Mouse (Mus musculus) stomach, embryonic 15.5 days (tissue): Measurements from ENCODE around the gene Trdmt1. TPM values are rescaled to one million over a fixed set of nuclear protein-coding genes. Genes with fewer than 3 reads are reported as not detected.

Source experiments
- ATAC-seq: fragments of 200-750 bp; cut with Nextera tagmentation; 2 replicates; pipeline ENCODE4 v1.8.0; 2017; ENCODE audit warnings: low read depth, moderate number of reproducible peaks, moderate TSS enrichment; ENCODE audit not compliant: insufficient read depth, low FRiP score
- H3K27ac ChIP-seq: fragments of 300-500 bp; sonication (generic); 2 replicates; pipeline ENCODE4 v1.5.1; 2015; ENCODE audit warnings: mild to moderate bottlenecking, inconsistent platforms
- H3K27me3 ChIP-seq: fragments of 300-500 bp; sonication (generic); replicated peaks from 2 replicates; pipeline ENCODE4 v1.6.1; 2015; ENCODE audit warnings: inconsistent platforms
- H3K36me3 ChIP-seq: fragments of 300-500 bp; sonication (generic); 2 replicates; pipeline ENCODE4 v1.6.1; 2015; ENCODE audit warnings: inconsistent platforms
- H3K4me1 ChIP-seq: fragments of 300-500 bp; sonication (generic); 2 replicates; pipeline ENCODE4 v1.6.1; 2015; ENCODE audit warnings: inconsistent platforms
- H3K4me2 ChIP-seq: fragments of 300-500 bp; sonication (generic); 2 replicates; pipeline ENCODE4 v1.6.1; 2015; ENCODE audit warnings: mild to moderate bottlenecking, inconsistent platforms
- H3K4me3 ChIP-seq: fragments of 300-500 bp; sonication (generic); replicated peaks from 2 replicates; pipeline ENCODE4 v1.5.1; 2015; ENCODE audit warnings: inconsistent platforms
- H3K9ac ChIP-seq: fragments of 300-500 bp; sonication (generic); 2 replicates; pipeline ENCODE4 v1.6.1; 2015; ENCODE audit warnings: inconsistent platforms
- H3K9me3 ChIP-seq: fragments of 300-500 bp; sonication (generic); 2 replicates; pipeline ENCODE4 v1.6.1; 2016; ENCODE audit warnings: inconsistent platforms
- WGBS: fragments of 180-500 bp; shearing (Covaris S2); methylation state at CpG from one replicate; pipeline ENCODE4 v1.1.7; 2015; 5-methylcytosine and 5-hydroxymethylcytosine counted together
- polyA plus RNA-seq: library from polyadenylated mRNA; unstranded; fragments of >200 nt; fragmentation: Nextera tagmentation; extraction: Ambion mirVana; gene quantifications from 2 replicates; pipeline ENCODE4 v1.2.1, GENCODE M21; 2015

The Trdmt1 gene
- polyA plus RNA-seq, 1 experiment from 2014 or later, result 7.6 TPM

- peak; percentile 43; the same call in 1 of the 2 replicates for ATAC-seq
- no peaks in the 10 kb centered on the region for H3K4me1 ChIP-seq
- no peaks in the 10 kb centered on the region for H3K9me3 ChIP-seq
- no peak overlapping the region for H3K9ac ChIP-seq
- WGBS, result 65% methylated on average over 8 of the region's 8 CpGs
- H3K27ac ChIP-seq, result no peak overlapping the region
- H3K4me3 ChIP-seq, result no peak overlapping the region
- no peaks in the 10 kb centered on the region for H3K27me3 ChIP-seq
- no peak overlapping the region for H3K4me2 ChIP-seq
- H3K36me3 ChIP-seq, result no peaks in the 10 kb centered on the region
Observed at GRCm38 (mm10) chr2:13486470-13486869, 58.0 kb downstream of the Trdmt1 start.

- no peak overlapping the region for H3K4me3 ChIP-seq
- no peak for ATAC-seq
- no peak overlapping the region for H3K9ac ChIP-seq
- 76% methylated on average over 3 of the region's 3 CpGs for WGBS
- no peak overlapping the region for H3K27ac ChIP-seq
- no peaks in the 10 kb centered on the region for H3K4me1 ChIP-seq
- no peaks in the 10 kb centered on the region for H3K27me3 ChIP-seq
- H3K36me3 ChIP-seq, result no peaks in the 10 kb centered on the region
- no peaks in the 10 kb centered on the region for H3K9me3 ChIP-seq
- H3K4me2 ChIP-seq, result no peak overlapping the region
Observed at GRCm38 (mm10) chr2:13484566-13484965, 59.9 kb downstream of the Trdmt1 start.

GRCm38 (mm10) chr2:13480744-13481143 is 63.7 kb downstream of the Trdmt1 start:
- 74% methylated on average over 2 of the region's 2 CpGs for WGBS
- no peaks in the 10 kb centered on the region for H3K9me3 ChIP-seq
- no peaks in the 10 kb centered on the region for H3K36me3 ChIP-seq
- no peak overlapping the region for H3K9ac ChIP-seq
- no peak overlapping the region for H3K4me3 ChIP-seq
- no peak overlapping the region for H3K4me2 ChIP-seq
- H3K27me3 ChIP-seq, result no peaks in the 10 kb centered on the region
- no peak overlapping the region for H3K27ac ChIP-seq
- no peaks in the 10 kb centered on the region for H3K4me1 ChIP-seq
- ATAC-seq, result no peak

GRCm38 (mm10) chr2:13479165-13479564 is 65.3 kb downstream of the Trdmt1 start:
- H3K4me1 ChIP-seq, result no peaks in the 10 kb centered on the region
- 69% methylated on average over 7 of the region's 7 CpGs for WGBS
- no peak for ATAC-seq
- H3K27ac ChIP-seq, result no peak overlapping the region
- H3K9ac ChIP-seq, result no peak overlapping the region
- H3K9me3 ChIP-seq, result no peaks in the 10 kb centered on the region
- no peak overlapping the region for H3K4me3 ChIP-seq
- no peaks in the 10 kb centered on the region for H3K36me3 ChIP-seq
- H3K27me3 ChIP-seq, result no peaks in the 10 kb centered on the region
- no peak overlapping the region for H3K4me2 ChIP-seq

- Histone ChIP-seq H3K9ac (no peak overlapping the region), H3K4me1 (no peaks in the 10 kb centered on the region), H3K9me3 (no peaks in the 10 kb centered on the region), H3K4me3 (no peak overlapping the region), H3K4me2 (no peak overlapping the region), H3K27me3 (no peaks in the 10 kb centered on the region), H3K36me3 (no peaks in the 10 kb centered on the region), H3K27ac (no peak overlapping the region)
- no peak for ATAC-seq
- WGBS, result 88% methylated on average over 3 of the region's 3 CpGs
Observed at GRCm38 (mm10) chr2:13470108-13470507, 74.4 kb downstream of the Trdmt1 start.

- Histone ChIP-seq H3K27ac (no peak overlapping the region), H3K9me3 (no peaks in the 10 kb centered on the region), H3K4me2 (no peak overlapping the region), H3K4me3 (no peak overlapping the region), H3K36me3 (no peaks in the 10 kb centered on the region), H3K27me3 (no peaks in the 10 kb centered on the region), H3K9ac (no peak overlapping the region), H3K4me1 (no peaks in the 10 kb centered on the region)
- WGBS, result 84% methylated on average over 4 of the region's 4 CpGs
- ATAC-seq, result no peak
Observed at GRCm38 (mm10) chr2:13469641-13470040, 74.8 kb downstream of the Trdmt1 start.

- H3K4me3 ChIP-seq, result no peak overlapping the region
- WGBS, result 77% methylated on average over 3 of the region's 3 CpGs
- no peak for ATAC-seq
- no peaks in the 10 kb centered on the region for H3K9me3 ChIP-seq
- H3K4me1 ChIP-seq, result no peaks in the 10 kb centered on the region
- H3K9ac ChIP-seq, result no peak overlapping the region
- no peaks in the 10 kb centered on the region for H3K27me3 ChIP-seq
- no peaks in the 10 kb centered on the region for H3K36me3 ChIP-seq
- no peak overlapping the region for H3K4me2 ChIP-seq
- H3K27ac ChIP-seq, result no peak overlapping the region
Observed at GRCm38 (mm10) chr2:13466685-13467084, 77.8 kb downstream of the Trdmt1 start.

Other genes starting within 250 kb of the Trdmt1 start
- gene Cubn, start 52.9 kb downstream of the Trdmt1 start, polyA plus RNA-seq, result 1.2 and 1.3 TPM in 2 replicates
- gene Vim, start 29.3 kb upstream of the Trdmt1 start, polyA plus RNA-seq, result 469 and 485 TPM in 2 replicates
- 0.84 and 0.96 TPM in 2 replicates for gene St8sia6, start 249.4 kb upstream of the Trdmt1 start, polyA plus RNA-seq